Mouse (Mus musculus) lung, adult 2 months (tissue): ENCODE data around the gene Gja10.
A peak's percentile ranks its signal among the peaks of the same experiment; 100 is the strongest.

Experiments
- CTCF ChIP-seq: fragments of 200-500 bp; IDR thresholded peaks from 2 replicates; pipeline ENCODE4 v1.5.1; 2011; ENCODE audit warnings: mild to moderate bottlenecking, low read length, control low read depth; ENCODE audit not compliant: insufficient read depth
- POLR2A ChIP-seq: fragments of 200-500 bp; IDR thresholded peaks from 2 replicates; pipeline ENCODE4 v1.6.1; 2011; ENCODE audit warnings: low read depth, mild to moderate bottlenecking, control low read depth, low read length, borderline replicate concordance; ENCODE audit errors: extremely low read depth

- TF ChIP-seq CTCF (peak; percentile 92), POLR2A (no peak)
These were observed 16.0 kb downstream of the Gja10 start for GRCm38 (mm10) chr4:32586596-32586995.
